Mouse (Mus musculus) ES-CJ7 (cell line): ENCODE data around the gene 1700123K08Rik.
"Not testable (repeated sequence)": the region's sequence is repeated elsewhere in the genome, so short reads cannot be mapped to it uniquely, and the experiment has no call there.

Experiments
- DNase-seq: peaks from one replicate; pipeline ENCODE4 v3.0.0; 2011; ENCODE audit warnings: low read depth, low spot score

1700123K08Rik gene

GRCm38 (mm10) chr5:138564612-138565011 lies at the start of gene 1700123K08Rik:
1700123K08Rik (minus strand) TSS chr5:138564712.
- DNase-seq, result not testable (repeated sequence)

GRCm38 (mm10) chr5:138587396-138587795 lies 22.9 kb upstream of the 1700123K08Rik start:
- no peak for DNase-seq

GRCm38 (mm10) chr5:138571623-138572022 lies 7.1 kb upstream of the 1700123K08Rik start:
- peak; percentile 66 for DNase-seq

- peak; percentile 58 for DNase-seq
Observed at GRCm38 (mm10) chr5:138552718-138553117, 11.8 kb downstream of the 1700123K08Rik start.

- DNase-seq, result no peak
Observed at GRCm38 (mm10) chr5:138532491-138532890, 32.0 kb downstream of the 1700123K08Rik start.
